Mouse (Mus musculus) kidney, adult 2 months (tissue): ENCODE data around the gene Hnrnpul1.

Experiments used
- CTCF ChIP-seq: fragments of 200-500 bp; conservative IDR thresholded peaks from 2 replicates; pipeline ENCODE4 v1.5.1; 2011; ENCODE audit warnings: low read depth, mild to moderate bottlenecking, control low read depth, low read length, moderate library complexity, mixed read lengths; ENCODE audit not compliant: insufficient read depth, insufficient read length
- POLR2A ChIP-seq: fragments of 200-500 bp; IDR thresholded peaks from one replicate; pipeline ENCODE4 v1.6.1; 2011; ENCODE audit warnings: low read depth, low read length, control low read depth

DNA sequence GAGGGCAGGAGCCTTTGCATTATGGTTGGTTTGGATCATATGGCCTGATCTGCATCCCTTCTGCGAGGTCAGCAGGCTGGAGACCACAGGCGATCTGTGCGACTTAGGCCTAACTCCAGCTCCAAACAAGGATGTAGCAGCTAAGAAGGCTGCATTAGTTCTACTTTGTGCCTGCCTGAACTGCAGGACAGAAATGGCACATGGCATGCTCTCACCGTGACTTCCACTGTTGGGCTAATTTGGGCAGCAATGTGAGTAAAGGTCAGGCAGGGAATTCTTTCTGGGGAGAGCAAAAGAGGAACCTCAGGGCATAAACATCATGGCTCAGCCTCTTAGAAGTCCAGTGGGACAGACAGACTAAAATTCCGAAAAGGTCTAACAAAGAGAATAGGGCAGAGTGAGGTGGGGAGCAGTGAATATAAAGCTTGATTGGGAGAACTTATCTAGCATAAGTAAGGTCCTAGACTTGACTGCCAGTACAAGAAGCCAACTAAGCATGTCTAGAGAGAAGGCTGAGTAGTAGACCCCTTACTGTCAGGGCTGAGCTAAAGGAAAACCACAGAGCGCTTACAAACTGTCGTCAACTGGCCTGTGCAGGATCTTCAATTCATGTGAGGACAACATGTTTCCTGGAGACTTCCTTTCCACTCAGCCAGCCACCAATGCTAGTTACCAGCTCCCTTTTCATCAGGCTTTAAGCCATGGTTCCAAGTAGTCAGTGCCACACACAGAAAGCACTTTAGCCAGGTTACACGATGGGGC lies 23.1 kb downstream of the Hnrnpul1 start:
- TF ChIP-seq POLR2A (no peak), CTCF (no peak)
